Comparison of ENCODE assay signal across 10 mouse cellular contexts in genomic region chr8:28148599-28149452, GRCm38 (mm10).
A peak's percentile ranks its signal among the peaks of the same experiment; 100 is the strongest.
DNase-seq lines count a peak whose midpoint lies in the region; ATAC-seq lines count a peak whose summit lies in the region.
"Had no signal": no experiment of that assay in that cellular context is flagged by ENCODE, and none has a peak within 500 bp of the region (broad histone marks: within the 10 kb centered on the region; RNA-seq: fewer than 3 reads in every experiment).

No protein-coding gene starts in this region.

- no peaks in the 10 kb centered on the region for H3K27me3 ChIP-seq in embryonic facial prominence, embryonic 11.5 days (ENCODE audit: control insufficient read depth, insufficient read depth, low read length)
- no peaks in the 10 kb centered on the region for H3K27me3 ChIP-seq in hindbrain, embryonic 16.5 days (replicated peaks; ENCODE audit: control insufficient read depth, insufficient read depth, low read length)
- H3K27me3 ChIP-seq in midbrain, embryonic 14.5 days (ENCODE audit: control insufficient read depth, insufficient read depth, low read length), result no peaks in the 10 kb centered on the region
- H3K27me3 ChIP-seq: embryonic facial prominence, embryonic 12.5 days; lung, embryonic 15.5 days had no signal

- 0 out of 2 replicates have a peak, but pooled peaks have one; percentile 64 for ATAC-seq in cerebellum, adult (ENCODE audit: insufficient number of reproducible peaks, low FRiP score, low TSS enrichment)
- ATAC-seq in embryonic facial prominence, embryonic 11.5 days (replicated peaks; ENCODE audit: insufficient number of reproducible peaks, low FRiP score, low TSS enrichment, low read depth), result no peak
- ATAC-seq in hindbrain, embryonic 16.5 days, result peak; percentile 79
- ATAC-seq in midbrain, embryonic 14.5 days (ENCODE audit: low FRiP score, low TSS enrichment), result peak; percentile 71; the same call in 1 of the 2 replicates

- H3K36me3 ChIP-seq in embryonic facial prominence, embryonic 11.5 days (replicated peaks; ENCODE audit: control insufficient read depth, insufficient read depth, low read depth, low read length), result no peaks in the 10 kb centered on the region
- no peaks in the 10 kb centered on the region for H3K36me3 ChIP-seq in hindbrain, embryonic 16.5 days (ENCODE audit: control insufficient read depth, insufficient read depth, low read length)
- no peaks in the 10 kb centered on the region for H3K36me3 ChIP-seq in midbrain, embryonic 14.5 days (ENCODE audit: control insufficient read depth, insufficient read depth, low read length)
- H3K36me3 ChIP-seq: embryonic facial prominence, embryonic 12.5 days; lung, embryonic 15.5 days had no signal

- no peak overlapping the region for H3K4me3 ChIP-seq in embryonic facial prominence, embryonic 11.5 days (ENCODE audit: low read depth, low read length)
- H3K4me3 ChIP-seq in hindbrain, embryonic 16.5 days (ENCODE audit: low read length), result no peak overlapping the region
- no peak overlapping the region for H3K4me3 ChIP-seq in midbrain, embryonic 14.5 days (replicated peaks; ENCODE audit: low read depth, low read length)
- H3K4me3 ChIP-seq: embryonic facial prominence, embryonic 12.5 days; lung, embryonic 15.5 days had no signal

- H3K27ac ChIP-seq in embryonic facial prominence, embryonic 11.5 days (replicated peaks; ENCODE audit: low read depth, low read length), result no peak overlapping the region
- H3K27ac ChIP-seq in hindbrain, embryonic 16.5 days (ENCODE audit: low read depth, low read length), result no peak overlapping the region
- H3K27ac ChIP-seq in midbrain, embryonic 14.5 days (replicated peaks; ENCODE audit: low read depth, low read length), result peak overlapping the region; percentile 63; the same call in 1 of the 2 replicates
- H3K27ac ChIP-seq: embryonic facial prominence, embryonic 12.5 days; lung, embryonic 15.5 days had no signal

- no peak for DNase-seq in cerebellum, adult 8-10 months
- DNase-seq in 3T3-L1 (ENCODE audit: low read depth, low spot score), result peak; percentile 88
- DNase-seq in embryonic facial prominence, embryonic 11.5 days (ENCODE audit: low spot score), result peak; percentile 55
- DNase-seq in midbrain, embryonic 14.5 days, result peak; percentile 85
- no peak for DNase-seq in thymus, postnatal 4 days
- DNase-seq in gastrocnemius, postnatal 10 days, result no peak

- WGBS in embryonic facial prominence, embryonic 11.5 days, result 78% methylated on average over 14 of the region's 14 CpGs
- WGBS in hindbrain, embryonic 16.5 days, result 66% methylated on average over 14 of the region's 14 CpGs
- 73% methylated on average over 14 of the region's 14 CpGs for WGBS in midbrain, embryonic 14.5 days

- no peak overlapping the region for H3K4me2 ChIP-seq in embryonic facial prominence, embryonic 11.5 days (ENCODE audit: low read depth, low read length)
- H3K4me2 ChIP-seq in hindbrain, embryonic 16.5 days (ENCODE audit: low read length), result no peak overlapping the region
- H3K4me2 ChIP-seq in midbrain, embryonic 14.5 days (ENCODE audit: low read length), result no peak overlapping the region
- H3K4me2 ChIP-seq: embryonic facial prominence, embryonic 12.5 days; lung, embryonic 15.5 days had no signal

- no peaks in the 10 kb centered on the region for H3K9me3 ChIP-seq in embryonic facial prominence, embryonic 11.5 days (replicated peaks; ENCODE audit: control insufficient read depth, low read length)
- no peaks in the 10 kb centered on the region for H3K9me3 ChIP-seq in hindbrain, embryonic 16.5 days (ENCODE audit: control insufficient read depth, low read length)
- H3K9me3 ChIP-seq in midbrain, embryonic 14.5 days (ENCODE audit: control insufficient read depth, low read length), result no peaks in the 10 kb centered on the region
- H3K9me3 ChIP-seq: embryonic facial prominence, embryonic 12.5 days; lung, embryonic 15.5 days had no signal

- H3K9ac ChIP-seq in embryonic facial prominence, embryonic 11.5 days (replicated peaks; ENCODE audit: low read length), result no peak overlapping the region
- no peak overlapping the region for H3K9ac ChIP-seq in hindbrain, embryonic 16.5 days (ENCODE audit: low read depth, low read length)
- no peak overlapping the region for H3K9ac ChIP-seq in midbrain, embryonic 14.5 days (replicated peaks; ENCODE audit: low read length)
- H3K9ac ChIP-seq: embryonic facial prominence, embryonic 12.5 days; lung, embryonic 15.5 days had no signal

- H3K4me1 ChIP-seq in embryonic facial prominence, embryonic 11.5 days (ENCODE audit: control insufficient read depth, insufficient read depth, low read length), result no peaks in the 10 kb centered on the region
- no peaks in the 10 kb centered on the region for H3K4me1 ChIP-seq in hindbrain, embryonic 16.5 days (ENCODE audit: control insufficient read depth, insufficient read depth, low read depth, low read length)
- no peaks in the 10 kb centered on the region for H3K4me1 ChIP-seq in midbrain, embryonic 14.5 days (ENCODE audit: control insufficient read depth, insufficient read depth, low read length)
- H3K4me1 ChIP-seq: embryonic facial prominence, embryonic 12.5 days; lung, embryonic 15.5 days had no signal

Comparison
In these comparisons a context has a peak if more than half of its experiments do, and no peak if none do; other contexts are left out.
1. DNase-seq: peak in 3T3-L1 (single experiment), embryonic facial prominence, embryonic 11.5 days (single experiment) and midbrain, embryonic 14.5 days (single experiment); none in cerebellum, adult 8-10 months (single experiment), thymus, postnatal 4 days (single experiment) and gastrocnemius, postnatal 10 days (single experiment).